Mouse (Mus musculus) adrenal gland, postnatal 4 days (tissue): Measurements from ENCODE around the gene Sestd1. TPM values are rescaled to one million over a fixed set of nuclear protein-coding genes. Genes with fewer than 3 reads are reported as not detected.

ENCODE experiments used
- DNase-seq, 2 experiments: peaks; one replicate each; pipeline ENCODE4 v3.0.0; 2021 to 2022; ENCODE audit warnings: low spot score in 2 of 2, mixed read lengths in 2 of 2
- total RNA-seq, 2 experiments: library from RNA; stranded (reverse); gene quantifications; 2 replicates each; pipeline ENCODE4 v1.2.3; 2021

Sestd1 gene
- total RNA-seq, 2 experiments from 2014 or later, result 21.6 to 29.8 TPM

- no peak for DNase-seq
Measured at GRCm38 (mm10) chr2:77176413-77176812, 104.0 kb downstream of the Sestd1 start.

- DNase-seq, result no peak
Measured at GRCm38 (mm10) chr2:77175411-77175810, 105.0 kb downstream of the Sestd1 start.

- DNase-seq, result no peak
Measured at GRCm38 (mm10) chr2:77174313-77174712, 106.1 kb downstream of the Sestd1 start.

GRCm38 (mm10) chr2:77173821-77174220 is 106.6 kb downstream of the Sestd1 start:
- no peak for DNase-seq

GRCm38 (mm10) chr2:77173366-77173765 is 107.0 kb downstream of the Sestd1 start:
- DNase-seq, result no peak

- no peak for DNase-seq
Measured at GRCm38 (mm10) chr2:77172241-77172671, 108.1 kb downstream of the Sestd1 start.

GRCm38 (mm10) chr2:77171444-77172240 is 108.8 kb downstream of the Sestd1 start:
- DNase-seq, result no peak

GRCm38 (mm10) chr2:77170633-77171105 is 109.7 kb downstream of the Sestd1 start, which contains the start of gene Ccdc141:
Ccdc141 (minus strand) TSS chr2:77170636.
- no peak for DNase-seq

GRCm38 (mm10) chr2:77169916-77170632 is 110.3 kb downstream of the Sestd1 start:
- DNase-seq, result peak in 1 of 2 experiments; percentile 10

- no peak for DNase-seq
Measured at GRCm38 (mm10) chr2:77169218-77169617, 111.2 kb downstream of the Sestd1 start.

GRCm38 (mm10) chr2:77168781-77169180 is 111.6 kb downstream of the Sestd1 start:
- no peak for DNase-seq

GRCm38 (mm10) chr2:77168081-77168685 is 112.2 kb downstream of the Sestd1 start:
- DNase-seq, result no peak

GRCm38 (mm10) chr2:77166366-77166765 is 114.0 kb downstream of the Sestd1 start:
- no peak for DNase-seq

- no peak for DNase-seq
Measured at GRCm38 (mm10) chr2:77164662-77165061, 115.7 kb downstream of the Sestd1 start.

GRCm38 (mm10) chr2:77163381-77163780 is 117.0 kb downstream of the Sestd1 start:
- DNase-seq, result no peak

GRCm38 (mm10) chr2:77162135-77162534 is 118.3 kb downstream of the Sestd1 start:
- DNase-seq, result no peak

- no peak for DNase-seq
Measured at GRCm38 (mm10) chr2:77157546-77157945, 122.8 kb downstream of the Sestd1 start.

- DNase-seq, result no peak
Measured at GRCm38 (mm10) chr2:77154080-77154479, 126.3 kb downstream of the Sestd1 start.

- DNase-seq, result no peak
Measured at GRCm38 (mm10) chr2:77151255-77151654, 129.1 kb downstream of the Sestd1 start.

GRCm38 (mm10) chr2:77149576-77149975 is 130.8 kb downstream of the Sestd1 start:
- no peak for DNase-seq

- no peak for DNase-seq
Measured at GRCm38 (mm10) chr2:77148215-77148614, 132.2 kb downstream of the Sestd1 start.

GRCm38 (mm10) chr2:77146968-77147367 is 133.4 kb downstream of the Sestd1 start:
- DNase-seq, result no peak
